Mouse (Mus musculus): ENCODE results near the gene Slc13a2. TPM values are rescaled to one million over a fixed set of nuclear protein-coding genes. Genes with fewer than 3 reads are reported as not detected.

Slc13a2 gene
- polyA plus RNA-seq, 2 experiments: 0.02 TPM; not detected in 1

DNA sequence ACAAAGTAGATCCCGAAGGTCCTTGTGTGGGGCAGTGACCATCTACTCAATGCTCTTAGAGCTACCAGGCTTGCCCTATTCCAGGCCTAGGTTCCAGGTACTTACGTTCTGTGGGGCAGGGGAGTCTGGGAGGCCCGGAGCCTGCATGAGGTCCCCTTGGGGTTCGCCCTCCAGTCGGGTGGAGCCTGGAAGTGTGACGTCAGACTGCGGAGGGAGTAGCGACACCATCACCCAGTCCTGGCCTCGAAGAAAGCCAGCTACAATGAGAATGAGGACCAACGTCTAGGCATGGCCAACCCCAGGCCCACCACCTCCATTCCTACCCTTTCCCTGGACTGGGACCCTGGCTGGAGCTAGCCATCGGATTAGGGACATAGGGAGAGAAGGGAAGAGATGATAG, 50.3 kb downstream of the Slc13a2 start:
- no peaks in the 10 kb centered on the region; a peak in 1 of 4 replicates for H3K4me1 ChIP-seq (replicated peaks; ENCODE audit: control insufficient read depth in 2 of 2, insufficient read depth in 2 of 2, low read length in 1 of 2)
- ATAC-seq (ENCODE audit: insufficient read depth) (no peak), DNase-seq (ENCODE audit: low read depth in 3 of 3, low spot score in 3 of 3) (no peak)
- no peak overlapping the region for H3K4me3 ChIP-seq (ENCODE audit: insufficient read depth in 1 of 2, low read depth in 2 of 2, low read length in 2 of 2)
- no peak overlapping the region for H3K9ac ChIP-seq (replicated peaks)
- WGBS (ENCODE audit: insufficient replicate concordance): 72% methylated on average over 11 of the region's 11 CpGs
- no peaks in the 10 kb centered on the region for H3K27me3 ChIP-seq (ENCODE audit: control insufficient read depth, insufficient read depth, low read length)
- no peaks in the 10 kb centered on the region for H3K9me3 ChIP-seq (ENCODE audit: control insufficient read depth, low read length)
- no peak overlapping the region for H3K27ac ChIP-seq
- H3K36me3 ChIP-seq (replicated peaks; ENCODE audit: control insufficient read depth, insufficient read depth, low read depth): no peaks in the 10 kb centered on the region
- TF ChIP-seq EP300 (IDR thresholded peaks at IDR 0.05; ENCODE audit: low read depth) (no peak), CTCF (IDR thresholded peaks at IDR 0.05; ENCODE audit: low read depth) (no peak)
- no peak overlapping the region for H3K4me2 ChIP-seq (ENCODE audit: low read depth)

- no peaks in the 10 kb centered on the region for H3K9me3 ChIP-seq (ENCODE audit: control insufficient read depth, low read length)
- 26% methylated on average over 1 of the region's 1 CpGs for WGBS (ENCODE audit: insufficient replicate concordance)
These were observed 51.6 kb downstream of the Slc13a2 start for GRCm38 (mm10) chr11:78370389-78370788.

DNA sequence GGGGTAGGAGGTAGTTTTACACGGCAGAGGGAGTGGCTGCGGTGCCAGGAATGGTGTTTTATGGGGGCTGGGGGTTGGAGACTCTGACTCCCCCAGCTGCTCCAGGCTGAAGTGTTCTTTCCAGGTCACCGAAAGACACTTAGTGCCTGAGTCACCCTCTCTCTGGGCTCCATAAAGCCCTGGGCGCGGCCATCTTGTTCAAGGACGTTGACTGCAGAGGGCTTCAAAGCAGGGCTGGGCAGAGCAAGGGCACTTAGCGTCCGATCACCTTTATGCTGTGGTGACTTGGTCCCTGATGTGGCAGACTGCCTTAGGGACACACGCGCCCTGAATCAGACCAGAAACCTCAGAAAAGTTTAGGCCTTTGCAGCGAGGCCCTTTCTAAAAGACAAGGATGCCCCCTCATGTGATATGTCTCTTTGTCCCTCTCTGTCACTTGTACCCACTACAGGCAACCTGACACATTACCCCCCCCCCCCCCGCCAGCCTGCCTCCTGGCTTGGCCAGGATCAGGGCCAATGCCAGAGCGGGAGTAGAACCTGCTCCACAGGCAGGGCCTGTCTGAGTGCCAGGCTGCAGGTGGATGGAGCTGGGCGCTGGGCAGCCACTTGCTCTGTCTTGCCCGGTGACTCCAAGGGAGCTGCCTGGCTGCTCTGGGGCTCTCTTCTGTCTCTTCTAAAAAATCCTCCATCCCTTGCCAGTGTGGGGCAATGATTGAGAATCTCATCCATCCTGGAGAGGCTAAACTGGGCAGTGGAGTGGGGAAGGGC, 54.4 kb downstream of the Slc13a2 start:
- no peak overlapping the region for H3K27ac ChIP-seq
- no peaks in the 10 kb centered on the region for H3K27me3 ChIP-seq (ENCODE audit: control insufficient read depth, insufficient read depth, low read length)
- no peak overlapping the region for H3K4me2 ChIP-seq (ENCODE audit: low read depth)
- H3K9ac ChIP-seq (replicated peaks): no peak overlapping the region
- no peaks in the 10 kb centered on the region for H3K4me1 ChIP-seq (replicated peaks; ENCODE audit: control insufficient read depth in 2 of 2, insufficient read depth in 2 of 2, low read length in 1 of 2)
- no peaks in the 10 kb centered on the region for H3K9me3 ChIP-seq (ENCODE audit: control insufficient read depth, low read length)
- H3K36me3 ChIP-seq (replicated peaks; ENCODE audit: control insufficient read depth, insufficient read depth, low read depth): no peaks in the 10 kb centered on the region
- DNase-seq (ENCODE audit: low read depth in 3 of 3, low spot score in 3 of 3): no peak
- WGBS (ENCODE audit: insufficient replicate concordance): 77% methylated on average over 15 of the region's 15 CpGs
- ATAC-seq (ENCODE audit: insufficient read depth): no peak
- no peak overlapping the region for H3K4me3 ChIP-seq (ENCODE audit: insufficient read depth in 1 of 2, low read depth in 2 of 2, low read length in 2 of 2)
- no peak for TF ChIP-seq CTCF (IDR thresholded peaks at IDR 0.05; ENCODE audit: low read depth)

More at GRCm38 (mm10) chr11:78370389-78370788, 51.6 kb downstream of the Slc13a2 start:
- TF ChIP-seq CTCF (IDR thresholded peaks at IDR 0.05; ENCODE audit: low read depth) (no peak), EP300 (IDR thresholded peaks at IDR 0.05; ENCODE audit: low read depth) (no peak)
- no peak for DNase-seq (ENCODE audit: low read depth in 3 of 3, low spot score in 3 of 3)
- no peaks in the 10 kb centered on the region for H3K36me3 ChIP-seq (replicated peaks; ENCODE audit: control insufficient read depth, insufficient read depth, low read depth)
- H3K27me3 ChIP-seq (ENCODE audit: control insufficient read depth, insufficient read depth, low read length): no peaks in the 10 kb centered on the region
- H3K4me2 ChIP-seq (ENCODE audit: low read depth): no peak overlapping the region
- H3K9ac ChIP-seq (replicated peaks): no peak overlapping the region
- H3K4me3 ChIP-seq (ENCODE audit: insufficient read depth in 1 of 2, low read depth in 2 of 2, low read length in 2 of 2): no peak overlapping the region
- no peak for ATAC-seq (ENCODE audit: insufficient read depth)
- no peaks in the 10 kb centered on the region for H3K4me1 ChIP-seq (replicated peaks; ENCODE audit: control insufficient read depth in 2 of 2, insufficient read depth in 2 of 2, low read length in 1 of 2)
- no peak overlapping the region for H3K27ac ChIP-seq

DNA sequence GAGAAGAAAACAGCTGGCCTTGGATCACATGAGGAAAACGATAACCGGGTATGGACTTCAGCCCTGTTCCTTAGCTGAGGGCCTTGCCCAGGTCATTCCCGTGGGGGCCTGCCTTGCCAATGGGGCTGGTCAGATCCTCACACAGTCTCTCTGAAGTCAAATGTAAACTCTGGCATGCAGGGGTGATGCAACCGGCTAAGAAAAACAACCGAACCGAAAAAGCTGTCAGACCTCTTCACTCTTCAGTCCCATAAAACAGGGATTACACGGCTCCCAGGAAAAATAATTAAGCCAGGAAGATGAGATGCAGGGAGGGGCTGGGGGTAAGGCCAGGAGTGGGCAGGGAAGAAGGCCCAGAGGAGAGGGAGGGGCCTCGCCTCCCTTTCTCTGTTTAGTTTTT, 57.9 kb downstream of the Slc13a2 start:
- ATAC-seq (ENCODE audit: insufficient read depth) (no peak), DNase-seq (ENCODE audit: low read depth in 3 of 3, low spot score in 3 of 3) (no peak)
- no peak overlapping the region for H3K4me3 ChIP-seq (ENCODE audit: insufficient read depth in 1 of 2, low read depth in 2 of 2, low read length in 2 of 2)
- no peak overlapping the region for H3K27ac ChIP-seq
- H3K4me2 ChIP-seq (ENCODE audit: low read depth): no peak overlapping the region
- no peaks in the 10 kb centered on the region for H3K27me3 ChIP-seq (ENCODE audit: control insufficient read depth, insufficient read depth, low read length)
- no peaks in the 10 kb centered on the region for H3K9me3 ChIP-seq (ENCODE audit: control insufficient read depth, low read length)
- H3K36me3 ChIP-seq (replicated peaks; ENCODE audit: control insufficient read depth, insufficient read depth, low read depth): no peaks in the 10 kb centered on the region
- peaks cover 0 to 2% of the 10 kb centered on the region in 2 experiments; a peak in 1 of 4 replicates for H3K4me1 ChIP-seq (replicated peaks; ENCODE audit: control insufficient read depth in 2 of 2, insufficient read depth in 2 of 2, low read length in 1 of 2)
- 45% methylated on average over 8 of the region's 8 CpGs for whole genome bisulfite sequencing (ENCODE audit: insufficient replicate concordance)
- H3K9ac ChIP-seq (replicated peaks): no peak overlapping the region
- TF ChIP-seq EP300 (IDR thresholded peaks at IDR 0.05; ENCODE audit: low read depth): no peak
- no peak for TF ChIP-seq CTCF (IDR thresholded peaks at IDR 0.05; ENCODE audit: low read depth)

DNA sequence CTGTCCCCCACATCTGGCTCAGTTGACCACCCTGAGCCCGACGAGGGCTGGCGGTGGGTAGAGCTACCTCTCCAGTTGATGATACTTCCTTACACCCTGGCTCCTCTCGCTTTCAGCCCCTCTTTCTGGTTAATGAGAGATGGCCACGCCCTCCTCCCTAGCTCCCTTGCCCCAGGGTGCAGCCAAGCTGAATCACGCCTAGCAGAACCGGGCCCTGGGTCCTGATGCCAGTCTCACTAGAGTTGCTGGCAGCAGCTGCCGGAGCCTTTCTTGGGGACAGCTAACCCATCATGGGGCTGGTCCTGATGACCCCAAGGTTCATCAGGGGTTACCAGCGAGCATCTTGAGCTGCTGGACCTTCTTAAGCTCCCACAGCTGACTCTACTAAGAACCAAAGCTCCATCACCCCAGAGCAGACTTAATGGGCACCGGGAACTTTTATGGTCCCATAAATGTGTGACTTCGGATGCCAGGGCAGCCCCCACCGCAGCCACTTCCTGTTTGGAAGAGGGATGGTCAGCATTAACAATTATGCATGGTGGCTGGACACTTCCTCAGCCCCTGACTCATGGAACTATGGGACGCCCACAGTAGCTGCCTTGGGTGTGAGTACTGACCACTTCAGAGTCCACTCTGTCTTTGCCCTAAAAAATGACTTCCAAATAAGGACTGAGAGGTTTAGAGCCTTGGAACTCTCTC, 58.6 kb downstream of the Slc13a2 start:
- ATAC-seq (ENCODE audit: insufficient read depth): no peak
- WGBS (ENCODE audit: insufficient replicate concordance): 51% methylated on average over 13 of the region's 13 CpGs
- H3K9ac ChIP-seq (replicated peaks): no peak overlapping the region
- no peak overlapping the region for H3K27ac ChIP-seq
- DNase-seq (ENCODE audit: low read depth in 3 of 3, low spot score in 3 of 3): no peak
- TF ChIP-seq CTCF (IDR thresholded peaks at IDR 0.05; ENCODE audit: low read depth) (no peak), EP300 (IDR thresholded peaks at IDR 0.05; ENCODE audit: low read depth) (no peak)
- H3K27me3 ChIP-seq (ENCODE audit: control insufficient read depth, insufficient read depth, low read length): no peaks in the 10 kb centered on the region
- H3K4me2 ChIP-seq (ENCODE audit: low read depth): no peak overlapping the region
- no peak overlapping the region for H3K4me3 ChIP-seq (ENCODE audit: insufficient read depth in 1 of 2, low read depth in 2 of 2, low read length in 2 of 2)
- H3K4me1 ChIP-seq (replicated peaks; ENCODE audit: control insufficient read depth in 2 of 2, insufficient read depth in 2 of 2, low read length in 1 of 2): peaks cover 0 to 2% of the 10 kb centered on the region in 2 experiments; a peak in 1 of 4 replicates
- no peaks in the 10 kb centered on the region for H3K36me3 ChIP-seq (replicated peaks; ENCODE audit: control insufficient read depth, insufficient read depth, low read depth)
- no peaks in the 10 kb centered on the region for H3K9me3 ChIP-seq (ENCODE audit: control insufficient read depth, low read length)
